Mouse (Mus musculus): Measurements from ENCODE around the gene Cfap44. TPM values are rescaled to one million over a fixed set of nuclear protein-coding genes. Genes with fewer than 3 reads are reported as not detected.
A peak's percentile ranks its signal among the peaks of the same experiment; 100 is the strongest.

The Cfap44 gene
- polyA plus RNA-seq (2012; rRNA removed): 0.36 and 0.47 TPM in 2 replicates
- polyA plus RNA-seq (2014; fragmentation: Nextera tagmentation; extraction: Ambion mirVana): 0.66 and 1.9 TPM in 2 replicates

GRCm38 (mm10) chr16:44394577-44395243 is at the start of gene Cfap44:
Cfap44 (plus strand) TSS chr16:44394796.
- no peaks in the 10 kb centered on the region for H3K36me3 ChIP-seq (ENCODE audit: control insufficient read depth, insufficient read depth, low read length)
- TF ChIP-seq POLR2A (IDR thresholded peaks at IDR 0.05; ENCODE audit: borderline replicate concordance, extremely low read depth, insufficient read depth, insufficient read length): no peak
- ATAC-seq (ENCODE audit: low FRiP score, low read depth) (peak; percentile 92), DNase-seq (ENCODE audit: low spot score) (peak; percentile 96)
- H3K4me2 ChIP-seq (replicated peaks; ENCODE audit: low read depth, low read length, severe bottlenecking): peak within 1 kb of the TSS; percentile 62
- 2% methylated on average over 17 of the region's 17 CpGs for WGBS
- peaks cover 13% of the 10 kb centered on the region for H3K4me1 ChIP-seq (ENCODE audit: control insufficient read depth, insufficient read depth, low read length)
- peak within 1 kb of the TSS; percentile 40 for H3K9ac ChIP-seq (ENCODE audit: low read depth, low read length, severe bottlenecking)
- peak within 1 kb of the TSS; percentile 21 for H3K27ac ChIP-seq (replicated peaks; ENCODE audit: low read depth, low read length)
- no peaks in the 10 kb centered on the region for H3K9me3 ChIP-seq (ENCODE audit: control insufficient read depth, low read length)
- H3K27me3 ChIP-seq (ENCODE audit: control insufficient read depth, insufficient read depth, low read length): no peaks in the 10 kb centered on the region
- H3K4me3 ChIP-seq (replicated peaks; ENCODE audit: low read length): peak within 1 kb of the TSS; percentile 32

GRCm38 (mm10) chr16:44347071-44347901 is 47.3 kb upstream of the Cfap44 start, which contains the start of gene Spice1:
Spice1 (plus strand) TSS chr16:44347121.
- Histone ChIP-seq H3K4me3 (replicated peaks; ENCODE audit: low read length) (peak within 1 kb of the TSS; percentile 86), H3K9me3 (ENCODE audit: control insufficient read depth, low read length) (no peaks in the 10 kb centered on the region), H3K36me3 (ENCODE audit: control insufficient read depth, insufficient read depth, low read length) (no peaks in the 10 kb centered on the region), H3K9ac (ENCODE audit: low read depth, low read length, severe bottlenecking) (peak within 1 kb of the TSS; percentile 86), H3K27ac (replicated peaks; ENCODE audit: low read depth, low read length) (peak within 1 kb of the TSS; percentile 88), H3K4me1 (ENCODE audit: control insufficient read depth, insufficient read depth, low read length) (peaks cover 8% of the 10 kb centered on the region; the same call in 1 of the 2 replicates), H3K27me3 (ENCODE audit: control insufficient read depth, insufficient read depth, low read length) (no peaks in the 10 kb centered on the region), H3K4me2 (replicated peaks; ENCODE audit: low read depth, low read length, severe bottlenecking) (peak within 1 kb of the TSS; percentile 54)
- DNase-seq (ENCODE audit: low spot score) (peak; percentile 91), ATAC-seq (ENCODE audit: low FRiP score, low read depth) (peak; percentile 99)
- WGBS: under 1% methylated on average over 43 of the region's 67 CpGs
- peak; percentile 45; the same call in 1 of the 2 replicates for TF ChIP-seq POLR2A (IDR thresholded peaks at IDR 0.05; ENCODE audit: borderline replicate concordance, extremely low read depth, insufficient read depth, insufficient read length)

- H3K4me3 ChIP-seq (replicated peaks; ENCODE audit: low read length): no peak overlapping the region
- no peak for ATAC-seq (ENCODE audit: low FRiP score, low read depth)
- H3K4me1 ChIP-seq (ENCODE audit: control insufficient read depth, insufficient read depth, low read length): peaks cover 8% of the 10 kb centered on the region; the same call in 1 of the 2 replicates
- no peak for DNase-seq (ENCODE audit: low spot score)
- no peak overlapping the region for H3K27ac ChIP-seq (replicated peaks; ENCODE audit: low read depth, low read length)
- no peaks in the 10 kb centered on the region for H3K27me3 ChIP-seq (ENCODE audit: control insufficient read depth, insufficient read depth, low read length)
- no peaks in the 10 kb centered on the region for H3K36me3 ChIP-seq (ENCODE audit: control insufficient read depth, insufficient read depth, low read length)
- no peaks in the 10 kb centered on the region for H3K9me3 ChIP-seq (ENCODE audit: control insufficient read depth, low read length)
- no peak overlapping the region for H3K9ac ChIP-seq (ENCODE audit: low read depth, low read length, severe bottlenecking)
- no peak for TF ChIP-seq POLR2A (IDR thresholded peaks at IDR 0.05; ENCODE audit: borderline replicate concordance, extremely low read depth, insufficient read depth, insufficient read length)
- H3K4me2 ChIP-seq (replicated peaks; ENCODE audit: low read depth, low read length, severe bottlenecking): no peak overlapping the region
- WGBS: 72% methylated on average over 4 of the region's 4 CpGs
Observed at GRCm38 (mm10) chr16:44349801-44350397, 44.7 kb upstream of the Cfap44 start.

GRCm38 (mm10) chr16:44356291-44356690 is 38.3 kb upstream of the Cfap44 start:
- Histone ChIP-seq H3K4me2 (replicated peaks; ENCODE audit: low read depth, low read length, severe bottlenecking) (no peak overlapping the region), H3K36me3 (ENCODE audit: control insufficient read depth, insufficient read depth, low read length) (0 out of 2 replicates have a peak, but pooled peaks cover 8% of the 10 kb centered on the region), H3K27me3 (ENCODE audit: control insufficient read depth, insufficient read depth, low read length) (no peaks in the 10 kb centered on the region), H3K4me3 (replicated peaks; ENCODE audit: low read length) (no peak overlapping the region), H3K27ac (replicated peaks; ENCODE audit: low read depth, low read length) (no peak overlapping the region), H3K9ac (ENCODE audit: low read depth, low read length, severe bottlenecking) (no peak overlapping the region), H3K4me1 (ENCODE audit: control insufficient read depth, insufficient read depth, low read length) (no peaks in the 10 kb centered on the region), H3K9me3 (ENCODE audit: control insufficient read depth, low read length) (no peaks in the 10 kb centered on the region)
- 66% methylated on average over 7 of the region's 7 CpGs for WGBS
- DNase-seq (ENCODE audit: low spot score) (no peak), ATAC-seq (ENCODE audit: low FRiP score, low read depth) (no peak)
- no peak for TF ChIP-seq POLR2A (IDR thresholded peaks at IDR 0.05; ENCODE audit: borderline replicate concordance, extremely low read depth, insufficient read depth, insufficient read length)
